Mouse (Mus musculus): ENCODE results near the gene Slc25a17.

Gene Slc25a17

GRCm38 (mm10) chr15:81302151-81302808 lies 58.3 kb downstream of the Slc25a17 start:
- in situ Hi-C loops (cut with MboI, MseI): no loop called here

DNA sequence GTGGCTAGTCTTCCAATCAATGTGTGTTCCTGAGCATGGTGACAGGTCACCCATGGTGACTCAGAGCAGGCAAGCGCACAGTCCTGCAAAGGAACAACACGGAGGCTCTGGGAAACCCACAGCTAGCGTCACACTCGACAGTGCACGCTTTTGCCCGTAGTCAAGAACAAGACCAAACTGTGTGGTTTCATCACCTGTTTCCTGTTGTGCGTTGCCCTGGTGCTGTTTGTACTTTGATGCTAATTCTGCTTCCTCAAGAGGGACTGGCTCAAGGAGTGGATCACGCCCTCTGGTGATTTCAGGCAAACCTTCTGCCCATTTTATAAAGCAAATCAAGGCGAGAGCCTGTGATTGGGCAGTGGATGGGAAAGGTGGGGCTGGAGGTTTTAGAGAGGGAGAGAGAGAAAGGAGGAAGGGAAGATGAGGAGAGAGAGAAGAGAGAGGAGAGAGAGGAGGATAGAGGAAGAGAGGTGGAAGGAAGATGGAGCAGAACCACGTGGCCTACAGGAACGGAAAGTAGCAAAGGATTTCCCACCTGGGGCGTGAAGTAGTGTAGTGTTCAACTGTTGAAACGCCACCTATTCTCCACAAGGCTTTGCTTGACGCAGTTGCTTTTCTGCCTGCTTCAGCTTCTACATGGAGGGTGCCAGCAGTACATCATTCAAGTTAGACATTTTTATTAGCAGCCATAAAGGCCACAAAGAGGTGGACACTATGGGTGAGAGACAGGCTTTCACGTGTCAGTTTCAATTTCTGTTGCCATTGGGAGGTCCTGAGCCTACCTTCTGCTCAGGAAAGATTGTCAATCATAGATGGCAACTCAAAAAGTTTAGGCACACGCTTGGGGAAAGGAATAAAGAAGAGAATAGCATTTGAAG lies 59.2 kb downstream of the Slc25a17 start:
- in situ Hi-C loops (cut with MboI, MseI): no loop called here

DNA sequence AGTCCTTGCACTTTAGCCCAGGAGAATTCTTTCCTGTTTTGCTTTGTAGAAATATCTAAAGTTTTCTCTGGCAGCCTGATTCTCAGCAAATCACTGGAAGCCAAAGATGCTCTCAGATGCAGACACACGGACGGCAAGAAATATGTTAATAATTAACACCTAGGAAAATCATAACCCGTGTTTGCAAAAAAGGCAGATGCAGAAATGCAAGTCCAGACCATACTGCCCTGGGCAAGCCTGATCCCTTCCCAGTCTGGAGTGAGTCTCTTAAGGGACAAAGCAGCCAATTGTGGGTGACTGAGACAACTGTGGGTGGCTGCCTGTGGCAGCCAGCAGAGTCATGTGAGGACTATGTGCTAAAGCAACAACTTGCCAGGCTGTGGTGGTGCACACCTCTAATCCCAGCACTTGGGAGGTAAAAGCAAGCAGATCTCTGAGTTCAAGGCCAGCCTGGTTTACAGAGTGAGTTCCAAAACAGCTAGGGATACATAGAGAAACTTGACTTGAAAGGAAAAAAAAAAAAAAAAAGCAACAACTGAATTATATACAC lies 60.0 kb downstream of the Slc25a17 start:
- in situ Hi-C loops (cut with MboI, MseI): no loop called here

GRCm38 (mm10) chr15:81299549-81299948 lies 61.1 kb downstream of the Slc25a17 start:
- in situ Hi-C loops (cut with MboI, MseI): loop anchor here (5.0 kb wide), 1 partner anchor 97 kb away; no protein-coding TSS in a partner anchor

GRCm38 (mm10) chr15:81298213-81298612 lies 62.4 kb downstream of the Slc25a17 start:
- in situ Hi-C loops (cut with MboI, MseI): loop anchor here (5.0 kb wide), 1 partner anchor 96 kb away; no protein-coding TSS in a partner anchor

DNA sequence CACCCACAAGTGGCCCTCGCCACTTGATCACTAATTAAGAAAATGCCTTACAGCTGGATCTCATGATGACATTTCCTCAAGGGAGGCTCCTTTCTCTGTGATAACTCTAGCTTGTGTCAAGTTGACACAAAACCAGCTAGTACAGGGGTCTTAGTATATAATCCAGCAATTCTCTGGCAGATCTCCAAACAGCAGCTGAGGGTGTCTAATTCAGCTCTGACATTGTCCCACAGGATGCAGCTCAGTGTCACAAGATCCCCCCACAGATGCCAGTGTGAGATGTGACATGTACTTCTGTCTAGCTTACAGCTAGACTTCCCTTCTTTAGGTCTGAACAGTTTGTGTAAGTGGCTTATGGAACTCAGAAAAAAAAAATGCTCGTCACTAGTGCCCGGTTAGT lies 63.1 kb downstream of the Slc25a17 start:
- in situ Hi-C loops (cut with MboI, MseI): loop anchor here (5.0 kb wide), 1 partner anchor 95 kb away; no protein-coding TSS in a partner anchor

DNA sequence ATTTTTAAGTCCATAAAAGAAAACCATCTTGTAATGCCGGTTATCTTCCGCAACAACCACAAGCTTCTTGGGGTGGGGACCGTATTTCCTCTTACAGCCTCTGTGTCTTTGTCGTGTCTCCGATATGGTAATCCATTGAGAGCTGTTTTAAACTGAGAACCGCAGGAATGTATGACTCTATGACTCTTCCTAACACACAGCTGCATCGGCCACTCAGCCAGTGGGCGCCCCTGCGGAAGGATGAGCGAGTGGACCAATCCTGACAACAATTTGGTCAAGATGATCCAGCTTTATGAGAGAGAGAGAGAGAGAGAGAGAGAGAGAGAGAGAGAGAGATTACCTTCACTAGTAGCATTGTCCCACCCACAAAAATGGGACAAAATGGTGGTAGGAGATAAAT lies 65.7 kb downstream of the Slc25a17 start:
- in situ Hi-C loops (cut with MboI, MseI): loop anchor here (5.0 kb wide), 1 partner anchor 93 kb away; no protein-coding TSS in a partner anchor

DNA sequence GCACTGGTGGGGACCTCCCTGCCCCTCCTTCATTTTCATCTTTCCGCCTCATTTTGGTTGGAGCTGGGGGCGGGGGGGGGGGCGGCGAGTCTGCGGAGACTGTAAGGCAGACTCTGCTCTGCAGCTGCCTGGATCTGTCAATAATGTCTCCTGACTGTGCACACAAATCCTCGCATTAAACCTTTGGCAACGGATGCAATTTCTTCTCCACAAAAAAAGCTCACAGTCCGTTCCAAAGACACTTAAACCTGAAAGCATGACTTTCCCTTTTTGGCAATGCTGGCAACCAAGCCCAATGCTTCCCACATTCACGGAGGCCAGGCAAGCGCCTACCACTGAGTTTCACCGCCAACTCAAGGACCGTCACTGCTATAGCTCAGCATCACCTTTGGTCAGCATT lies 66.2 kb downstream of the Slc25a17 start:
- in situ Hi-C loops (cut with MboI, MseI): no loop called here

- in situ Hi-C loops (cut with MboI, MseI): no loop called here
Measured at GRCm38 (mm10) chr15:81290747-81291146, 69.9 kb downstream of the Slc25a17 start.

GRCm38 (mm10) chr15:81290230-81290629 lies 70.4 kb downstream of the Slc25a17 start:
- in situ Hi-C loops (cut with MboI, MseI): no loop called here

- in situ Hi-C loops (cut with MboI, MseI): no loop called here
Measured at GRCm38 (mm10) chr15:81284121-81284734, 76.4 kb downstream of the Slc25a17 start.

DNA sequence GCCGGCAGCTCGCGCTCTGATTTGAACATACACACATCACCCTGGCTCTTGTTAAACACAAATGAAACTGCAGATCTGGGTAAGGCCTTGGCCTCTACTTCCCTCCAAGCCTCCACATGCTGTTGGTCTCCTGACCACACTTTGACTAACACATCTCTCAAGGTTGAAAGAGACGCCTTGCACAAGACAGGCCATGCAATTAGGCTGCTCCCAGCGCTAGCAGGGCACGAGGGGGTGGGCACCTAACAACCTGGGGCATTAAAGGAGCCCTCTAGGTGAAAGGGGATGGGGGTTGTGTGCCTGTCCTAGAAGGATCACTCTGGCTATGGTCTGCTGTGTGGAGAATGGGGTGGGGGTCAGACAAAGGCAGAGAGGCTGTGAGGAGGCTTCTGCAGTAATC lies 81.9 kb downstream of the Slc25a17 start:
- in situ Hi-C loops (cut with MboI, MseI): no loop called here

GRCm38 (mm10) chr15:81277928-81278327 lies 82.7 kb downstream of the Slc25a17 start:
- in situ Hi-C loops (cut with MboI, MseI): no loop called here

GRCm38 (mm10) chr15:81273361-81273760 lies 87.3 kb downstream of the Slc25a17 start:
- in situ Hi-C loops (cut with MboI, MseI): no loop called here

DNA sequence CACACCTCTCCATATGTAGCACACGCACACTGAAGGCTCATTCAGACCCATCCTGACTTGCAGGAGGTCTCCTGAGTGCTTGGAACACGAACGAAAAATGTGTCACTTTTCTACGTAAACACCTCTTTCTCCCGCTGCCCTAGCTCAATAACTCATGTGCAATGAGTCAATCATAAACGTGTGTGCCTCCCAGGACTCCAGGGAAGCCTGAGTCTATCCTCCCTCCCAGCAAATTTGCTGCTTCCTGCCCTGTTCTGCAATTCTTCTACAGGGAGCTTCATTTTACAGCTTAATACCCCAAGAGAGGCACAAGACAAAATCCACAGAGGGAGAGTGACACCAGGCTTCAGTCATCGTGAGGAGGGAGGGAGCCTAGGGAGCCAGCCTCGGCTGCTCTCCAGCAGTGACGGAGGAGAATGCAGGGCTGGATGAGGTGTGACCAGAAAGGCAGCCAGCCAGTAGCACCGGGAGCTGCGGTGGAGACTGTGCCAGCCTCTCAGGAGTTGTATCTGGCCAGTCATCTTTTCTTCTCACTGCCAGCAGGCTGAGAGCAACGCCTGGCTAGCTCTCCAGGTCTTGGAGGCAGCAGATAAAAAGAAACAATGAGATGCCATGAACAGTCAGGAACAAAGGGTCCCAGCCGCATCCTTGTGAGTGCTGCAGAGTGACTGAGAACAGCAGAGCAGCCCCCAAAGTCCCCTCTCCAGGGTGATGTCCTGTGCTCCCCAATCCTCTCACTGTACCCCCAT lies 88.1 kb downstream of the Slc25a17 start:
- in situ Hi-C loops (cut with MboI, MseI): no loop called here

All from T-helper 2 cell (primary cell).